ENCODE assay signal across 17 mouse cellular contexts in the genomic region with DNA sequence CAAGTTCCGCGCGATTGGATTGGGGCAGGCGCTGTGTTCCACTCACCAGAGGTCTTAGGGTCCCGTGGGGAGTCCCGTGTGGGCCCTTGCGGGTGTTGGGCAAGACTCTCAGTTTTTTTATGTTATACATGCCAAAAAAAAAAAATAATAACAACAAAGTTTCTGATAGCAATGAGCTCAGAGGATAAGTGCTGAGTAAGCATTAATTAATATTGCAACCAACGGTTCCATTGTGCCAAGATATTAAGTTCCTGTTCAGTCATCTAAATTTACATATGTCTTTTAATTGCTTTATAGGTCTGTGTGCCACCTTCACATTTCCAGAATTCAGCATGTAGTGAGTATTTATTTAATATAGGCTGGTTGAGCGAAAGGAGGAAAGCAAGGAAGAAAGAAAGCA.
"Had no signal": no experiment of that assay in that cellular context is flagged by ENCODE, and none has a peak within 500 bp of the region (broad histone marks: within the 10 kb centered on the region; RNA-seq: fewer than 3 reads in every experiment).

No protein-coding gene starts in this region.

- H3K27me3 ChIP-seq: lung, embryonic 15.5 days; megakaryocyte, embryonic 14.5 days; midbrain, embryonic 13.5 days; midbrain, embryonic 15.5 days; neural tube, embryonic 12.5 days; stomach, embryonic 15.5 days had no signal

- ATAC-seq: lung, postnatal 0 days; midbrain, embryonic 13.5 days; midbrain, embryonic 15.5 days had no signal

- H3K36me3 ChIP-seq: lung, embryonic 15.5 days; midbrain, embryonic 13.5 days; midbrain, embryonic 15.5 days; neural tube, embryonic 12.5 days; stomach, embryonic 15.5 days had no signal

- H3K27ac ChIP-seq: lung, embryonic 15.5 days; macrophage; midbrain, embryonic 13.5 days; midbrain, embryonic 15.5 days; neural tube, embryonic 12.5 days; stomach, embryonic 15.5 days; stomach, postnatal 0 days had no signal

- H3K4me1 ChIP-seq: lung, embryonic 15.5 days; megakaryocyte, embryonic 14.5 days; midbrain, embryonic 13.5 days; midbrain, embryonic 15.5 days; neural tube, embryonic 12.5 days; stomach, embryonic 15.5 days had no signal

- H3K4me3 ChIP-seq: lung, embryonic 15.5 days; megakaryocyte, embryonic 14.5 days; midbrain, embryonic 13.5 days; midbrain, embryonic 15.5 days; neural tube, embryonic 12.5 days; stomach, embryonic 15.5 days had no signal

- H3K9ac ChIP-seq: lung, embryonic 15.5 days; midbrain, embryonic 13.5 days; midbrain, embryonic 15.5 days; neural tube, embryonic 12.5 days; stomach, embryonic 15.5 days had no signal

- H3K9me3 ChIP-seq: lung, embryonic 15.5 days; megakaryocyte, embryonic 14.5 days; midbrain, embryonic 13.5 days; midbrain, embryonic 15.5 days; neural tube, embryonic 12.5 days; stomach, embryonic 15.5 days had no signal

- H3K4me2 ChIP-seq: lung, embryonic 15.5 days; midbrain, embryonic 11.5 days; midbrain, embryonic 13.5 days; midbrain, embryonic 15.5 days; neural tube, embryonic 12.5 days; stomach, embryonic 15.5 days had no signal

- DNase-seq: lung, adult 2 months; lung, postnatal 14 days; lung, postnatal 36 days; right cerebral cortex, postnatal 14 days; thymus, adult 2 months; thymus, postnatal 25 days; thymus, postnatal 4 days had no signal
